In genomic region chr10:96101035-96101434, GRCm38 (mm10) we compare ENCODE assay signal across 39 mouse cellular contexts. TPM values are rescaled to one million over a fixed set of nuclear protein-coding genes. Genes with fewer than 3 reads are reported as not detected.
"Had no signal": no experiment of that assay in that cellular context is flagged by ENCODE, and none has a peak within 500 bp of the region (broad histone marks: within the 10 kb centered on the region; RNA-seq: fewer than 3 reads in every experiment).

No protein-coding gene starts in this region.

- H3K9me3 ChIP-seq: heart, embryonic 12.5 days; hindbrain, embryonic 10.5 days; hindbrain, embryonic 13.5 days; hindbrain, embryonic 15.5 days; kidney, embryonic 15.5 days; limb, embryonic 10.5 days; limb, embryonic 12.5 days; liver, embryonic 13.5 days had no signal

- H3K36me3 ChIP-seq: heart, embryonic 12.5 days; hindbrain, embryonic 10.5 days; hindbrain, embryonic 13.5 days; hindbrain, embryonic 15.5 days; kidney, embryonic 15.5 days; limb, embryonic 10.5 days; limb, embryonic 12.5 days; liver, embryonic 13.5 days had no signal

- H3K27ac ChIP-seq: heart, adult 2 months; hindbrain, embryonic 10.5 days; hindbrain, embryonic 13.5 days; hindbrain, embryonic 15.5 days; hindbrain, postnatal 0 days; kidney, embryonic 15.5 days; kidney, postnatal 0 days; left cerebral cortex, adult 2 months; limb, embryonic 10.5 days; limb, embryonic 12.5 days; liver, embryonic 13.5 days had no signal

- H3K4me2 ChIP-seq: heart, embryonic 12.5 days; hindbrain, embryonic 13.5 days; hindbrain, embryonic 15.5 days; kidney, embryonic 15.5 days; limb, embryonic 12.5 days; liver, embryonic 11.5 days; liver, embryonic 13.5 days had no signal

- H3K27me3 ChIP-seq: heart, embryonic 12.5 days; hindbrain, embryonic 13.5 days; hindbrain, embryonic 15.5 days; kidney, embryonic 15.5 days; limb, embryonic 12.5 days; liver, embryonic 13.5 days had no signal

- DNase-seq: gastrocnemius, postnatal 14 days; gastrocnemius, postnatal 36 days; heart, adult 2 months; heart, postnatal 10 days; heart, postnatal 4 days; kidney, adult 11 months; kidney, adult 2 months; kidney, adult 9 months; kidney, postnatal 14 days; kidney, postnatal 36 days; layer of hippocampus, adult 9-11 months; liver; liver, embryonic 13.5 days had no signal

- H3K4me1 ChIP-seq: heart, embryonic 12.5 days; hindbrain, embryonic 10.5 days; hindbrain, embryonic 13.5 days; hindbrain, embryonic 15.5 days; kidney, embryonic 15.5 days; limb, embryonic 10.5 days; limb, embryonic 12.5 days had no signal

- H3K4me3 ChIP-seq: heart, adult 2 months; heart, embryonic 12.5 days; hindbrain, embryonic 10.5 days; hindbrain, embryonic 13.5 days; hindbrain, embryonic 15.5 days; kidney, embryonic 15.5 days; left cerebral cortex, adult 2 months; limb, embryonic 10.5 days; limb, embryonic 12.5 days; liver, embryonic 13.5 days had no signal

RNA-seq across cellular contexts. Expression of gene Gm5426, which starts 35.4 kb away (rescaled TPM):
- total RNA-seq: gastrocnemius, adult 18-20 months; gastrocnemius, adult 8-10 months; gastrocnemius, postnatal 14 days; gastrocnemius, postnatal 36 days; heart, adult 2 months; heart, postnatal 10 days; heart, postnatal 25 days; heart, postnatal 4 days; hindbrain, postnatal 0 days; layer of hippocampus, adult 18-20 months; layer of hippocampus, adult 8-10 months; layer of hippocampus, postnatal 14 days; left cerebral cortex, adult 2 months; left cerebral cortex, postnatal 14 days; left cerebral cortex, postnatal 36 days had no signal
- polyA plus RNA-seq: gonadal fat pad, adult 2 months; heart, adult 2 months; heart, embryonic 12.5 days; heart, embryonic 14.5 days; heart, embryonic 16.5 days; hindbrain, embryonic 10.5 days; hindbrain, embryonic 13.5 days; hindbrain, embryonic 15.5 days; hindbrain, postnatal 0 days; intestine, embryonic 14.5 days; intestine, embryonic 16.5 days; kidney, adult 2 months; kidney, embryonic 15.5 days; kidney, postnatal 0 days; large intestine, adult 2 months; limb, embryonic 10.5 days; limb, embryonic 12.5 days; limb, embryonic 14.5 days; liver, embryonic 11.5 days; liver, embryonic 13.5 days had no signal
